Mouse (Mus musculus) lung, embryonic 15.5 days (tissue): ENCODE data around the gene Hdac4. TPM values are rescaled to one million over a fixed set of nuclear protein-coding genes. Genes with fewer than 3 reads are reported as not detected.

Experiments used
- ATAC-seq: fragments of 200-750 bp; cut with Nextera tagmentation; 2 replicates; pipeline ENCODE4 v1.8.0; 2017; ENCODE audit warnings: moderate number of reproducible peaks, borderline replicate concordance; ENCODE audit not compliant: low FRiP score, low TSS enrichment; ENCODE audit errors: extremely low read depth
- H3K27ac ChIP-seq: fragments of 300-500 bp; sonication (generic); 2 replicates; pipeline ENCODE4 v1.5.1; 2015; ENCODE audit warnings: moderate library complexity, mild to moderate bottlenecking, inconsistent platforms
- H3K27me3 ChIP-seq: fragments of 300-500 bp; sonication (generic); 2 replicates; pipeline ENCODE4 v1.6.1; 2015; ENCODE audit warnings: inconsistent platforms
- H3K36me3 ChIP-seq: fragments of 300-500 bp; sonication (generic); 2 replicates; pipeline ENCODE4 v1.6.1; 2015; ENCODE audit warnings: inconsistent platforms
- H3K4me1 ChIP-seq: fragments of 300-500 bp; sonication (generic); 2 replicates; pipeline ENCODE4 v1.6.1; 2015; ENCODE audit warnings: inconsistent platforms
- H3K4me2 ChIP-seq: fragments of 300-500 bp; sonication (generic); 2 replicates; pipeline ENCODE4 v1.6.1; 2015; ENCODE audit warnings: inconsistent platforms, mild to moderate bottlenecking, moderate library complexity
- H3K4me3 ChIP-seq: fragments of 300-500 bp; sonication (generic); 2 replicates; pipeline ENCODE4 v1.5.1; 2015; ENCODE audit warnings: mild to moderate bottlenecking, inconsistent platforms
- H3K9ac ChIP-seq: fragments of 300-500 bp; sonication (generic); 2 replicates; pipeline ENCODE4 v1.6.1; 2015; ENCODE audit warnings: inconsistent platforms
- H3K9me3 ChIP-seq: fragments of 300-500 bp; sonication (generic); 2 replicates; pipeline ENCODE4 v1.6.1; 2016; ENCODE audit warnings: inconsistent platforms
- WGBS: fragments of 180-500 bp; shearing (Covaris S2); methylation state at CpG from one replicate; pipeline ENCODE4 v1.1.7; 2015; 5-methylcytosine and 5-hydroxymethylcytosine counted together
- polyA plus RNA-seq: library from polyadenylated mRNA; unstranded; fragments of >200 nt; fragmentation: Nextera tagmentation; extraction: Ambion mirVana; gene quantifications from 2 replicates; pipeline ENCODE4 v1.2.1, GENCODE M21; 2015

Hdac4 gene
- polyA plus RNA-seq, 1 experiment from 2014 or later, result 19.1 TPM

GRCm38 (mm10) chr1:92177599-92177998 lies 17.9 kb downstream of the Hdac4 start:
- H3K27ac ChIP-seq, result no peak overlapping the region
- WGBS, result 66% methylated on average over 5 of the region's 5 CpGs
- no peak overlapping the region for H3K4me2 ChIP-seq
- H3K36me3 ChIP-seq, result no peaks in the 10 kb centered on the region
- peaks cover 45% of the 10 kb centered on the region for H3K4me1 ChIP-seq
- no peak overlapping the region for H3K4me3 ChIP-seq
- H3K9me3 ChIP-seq, result no peaks in the 10 kb centered on the region
- H3K27me3 ChIP-seq, result no peaks in the 10 kb centered on the region
- no peak for ATAC-seq
- no peak overlapping the region for H3K9ac ChIP-seq

GRCm38 (mm10) chr1:92177196-92177595 lies 18.3 kb downstream of the Hdac4 start:
- Histone ChIP-seq H3K9me3 (no peaks in the 10 kb centered on the region), H3K9ac (no peak overlapping the region), H3K4me1 (peaks cover 45% of the 10 kb centered on the region), H3K36me3 (no peaks in the 10 kb centered on the region), H3K27me3 (no peaks in the 10 kb centered on the region), H3K27ac (no peak overlapping the region), H3K4me2 (no peak overlapping the region), H3K4me3 (no peak overlapping the region)
- no peak for ATAC-seq
- WGBS, result 62% methylated on average over 3 of the region's 3 CpGs

GRCm38 (mm10) chr1:92175266-92175665 lies 20.2 kb downstream of the Hdac4 start:
- no peaks in the 10 kb centered on the region for H3K9me3 ChIP-seq
- no peak overlapping the region for H3K4me3 ChIP-seq
- H3K4me1 ChIP-seq, result peaks cover 39% of the 10 kb centered on the region
- ATAC-seq, result no peak
- no peak overlapping the region; the same call in 1 of the 2 replicates for H3K27ac ChIP-seq
- H3K4me2 ChIP-seq, result no peak overlapping the region
- no peak overlapping the region for H3K9ac ChIP-seq
- H3K36me3 ChIP-seq, result no peaks in the 10 kb centered on the region
- 82% methylated on average over 6 of the region's 6 CpGs for WGBS
- no peaks in the 10 kb centered on the region for H3K27me3 ChIP-seq

- Histone ChIP-seq H3K27me3 (no peaks in the 10 kb centered on the region), H3K36me3 (no peaks in the 10 kb centered on the region), H3K27ac (no peak overlapping the region; the same call in 1 of the 2 replicates), H3K9ac (no peak overlapping the region), H3K4me3 (no peak overlapping the region), H3K9me3 (no peaks in the 10 kb centered on the region), H3K4me1 (peaks cover 39% of the 10 kb centered on the region), H3K4me2 (no peak overlapping the region)
- 54% methylated on average over 5 of the region's 5 CpGs for WGBS
- ATAC-seq, result no peak
Observed at GRCm38 (mm10) chr1:92174898-92175255, 20.6 kb downstream of the Hdac4 start.

GRCm38 (mm10) chr1:92174251-92174897 lies 21.1 kb downstream of the Hdac4 start:
- Histone ChIP-seq H3K27ac (no peak overlapping the region), H3K4me2 (no peak overlapping the region), H3K4me1 (peaks cover 39% of the 10 kb centered on the region), H3K36me3 (no peaks in the 10 kb centered on the region), H3K9me3 (no peaks in the 10 kb centered on the region), H3K9ac (no peak overlapping the region), H3K4me3 (no peak overlapping the region), H3K27me3 (no peaks in the 10 kb centered on the region)
- ATAC-seq, result no peak
- WGBS, result 21% methylated on average over 3 of the region's 3 CpGs

GRCm38 (mm10) chr1:92170616-92171235 lies 24.8 kb downstream of the Hdac4 start:
- H3K4me1 ChIP-seq, result peaks cover 25% of the 10 kb centered on the region; the same call in 1 of the 2 replicates
- 86% methylated on average over 5 of the region's 5 CpGs for WGBS

GRCm38 (mm10) chr1:92169776-92170055 lies 25.8 kb downstream of the Hdac4 start:
- Histone ChIP-seq H3K9ac (no peak overlapping the region), H3K27ac (no peak overlapping the region), H3K4me1 (peaks cover 18% of the 10 kb centered on the region; the same call in 1 of the 2 replicates), H3K27me3 (no peaks in the 10 kb centered on the region), H3K9me3 (no peaks in the 10 kb centered on the region), H3K36me3 (no peaks in the 10 kb centered on the region), H3K4me3 (no peak overlapping the region), H3K4me2 (no peak overlapping the region)
- no peak for ATAC-seq

More at GRCm38 (mm10) chr1:92170616-92171235, 24.8 kb downstream of the Hdac4 start:
- H3K9ac ChIP-seq, result no peak overlapping the region
- no peak overlapping the region for H3K27ac ChIP-seq
- no peaks in the 10 kb centered on the region for H3K27me3 ChIP-seq
- no peak overlapping the region for H3K4me3 ChIP-seq
- H3K4me2 ChIP-seq, result no peak overlapping the region
- ATAC-seq, result no peak
- H3K36me3 ChIP-seq, result no peaks in the 10 kb centered on the region
- H3K9me3 ChIP-seq, result no peaks in the 10 kb centered on the region

- Histone ChIP-seq H3K9me3 (no peaks in the 10 kb centered on the region), H3K4me3 (no peak overlapping the region), H3K9ac (no peak overlapping the region), H3K4me1 (peaks cover 12% of the 10 kb centered on the region; the same call in 1 of the 2 replicates), H3K27ac (no peak overlapping the region), H3K36me3 (no peaks in the 10 kb centered on the region), H3K4me2 (no peak overlapping the region), H3K27me3 (no peaks in the 10 kb centered on the region)
- ATAC-seq, result no peak
- 82% methylated on average over 4 of the region's 4 CpGs for WGBS
Observed at GRCm38 (mm10) chr1:92168900-92169775, 26.4 kb downstream of the Hdac4 start.

GRCm38 (mm10) chr1:92163932-92164331 lies 31.6 kb downstream of the Hdac4 start:
- H3K9me3 ChIP-seq, result no peaks in the 10 kb centered on the region
- H3K4me1 ChIP-seq, result 0 out of 2 replicates have a peak, but pooled peaks cover 5% of the 10 kb centered on the region
- WGBS, result 93% methylated on average over 1 of the region's 1 CpGs
- H3K4me3 ChIP-seq, result no peak overlapping the region
- H3K27ac ChIP-seq, result no peak overlapping the region
- no peak for ATAC-seq
- H3K4me2 ChIP-seq, result no peak overlapping the region
- no peak overlapping the region for H3K9ac ChIP-seq
- H3K27me3 ChIP-seq, result no peaks in the 10 kb centered on the region
- no peaks in the 10 kb centered on the region for H3K36me3 ChIP-seq

- H3K27me3 ChIP-seq, result no peaks in the 10 kb centered on the region
- WGBS, result 62% methylated on average over 4 of the region's 4 CpGs
- H3K4me2 ChIP-seq, result no peak overlapping the region
- H3K27ac ChIP-seq, result no peak overlapping the region
- no peaks in the 10 kb centered on the region for H3K4me1 ChIP-seq
- no peak overlapping the region for H3K4me3 ChIP-seq
- no peak overlapping the region for H3K9ac ChIP-seq
- ATAC-seq, result no peak
- H3K9me3 ChIP-seq, result no peaks in the 10 kb centered on the region
- H3K36me3 ChIP-seq, result no peaks in the 10 kb centered on the region
Observed at GRCm38 (mm10) chr1:92159804-92160203, 35.7 kb downstream of the Hdac4 start.

- 0 out of 2 replicates have a peak, but pooled peaks cover 3% of the 10 kb centered on the region for H3K4me1 ChIP-seq
- no peak overlapping the region for H3K4me2 ChIP-seq
- H3K9ac ChIP-seq, result no peak overlapping the region
- no peaks in the 10 kb centered on the region for H3K36me3 ChIP-seq
- no peak for ATAC-seq
- no peak overlapping the region for H3K27ac ChIP-seq
- no peak overlapping the region for H3K4me3 ChIP-seq
- no peaks in the 10 kb centered on the region for H3K9me3 ChIP-seq
- 46% methylated on average over 1 of the region's 1 CpGs for WGBS
- no peaks in the 10 kb centered on the region for H3K27me3 ChIP-seq
Observed at GRCm38 (mm10) chr1:92150201-92150600, 45.3 kb downstream of the Hdac4 start.

GRCm38 (mm10) chr1:92148527-92148926 lies 47.0 kb downstream of the Hdac4 start:
- H3K9ac ChIP-seq, result no peak overlapping the region
- 97% methylated on average over 1 of the region's 1 CpGs for WGBS
- H3K27ac ChIP-seq, result no peak overlapping the region
- no peak overlapping the region for H3K4me2 ChIP-seq
- no peak overlapping the region for H3K4me3 ChIP-seq
- no peaks in the 10 kb centered on the region for H3K36me3 ChIP-seq
- ATAC-seq, result no peak
- no peaks in the 10 kb centered on the region for H3K9me3 ChIP-seq
- H3K4me1 ChIP-seq, result 0 out of 2 replicates have a peak, but pooled peaks cover 8% of the 10 kb centered on the region
- no peaks in the 10 kb centered on the region for H3K27me3 ChIP-seq
